Mouse (Mus musculus) liver, postnatal 0 days (tissue): ENCODE measurements at regions not wholly inside any gene's neighbourhood (a gene's known extent, or its start where the extent isn't known, plus 50 kb on each side); places are given as distances from the start of the nearest gene placed in this dataset.

Experiments used
- ATAC-seq: fragments of 200-750 bp; cut with Nextera tagmentation; 2 replicates; pipeline ENCODE4 v1.8.0; 2017; ENCODE audit warnings: mild to moderate bottlenecking, moderate library complexity
- DNase-seq: peaks from one replicate; pipeline ENCODE4 v3.0.0-alpha.2; 2016
- H3K27ac ChIP-seq: fragments of 300-500 bp; sonication (generic); 2 replicates; pipeline ENCODE4 v1.5.1; 2014; ENCODE audit warnings: antibody characterized with exemption, moderate library complexity, mild to moderate bottlenecking, low read depth
- H3K27me3 ChIP-seq: fragments of 300-500 bp; sonication (generic); 2 replicates; pipeline ENCODE4 v1.6.1; 2014; ENCODE audit warnings: low read length, control low read depth, mixed read lengths; ENCODE audit not compliant: insufficient read depth
- H3K36me3 ChIP-seq: fragments of 300-500 bp; sonication (generic); replicated peaks from 2 replicates; pipeline ENCODE4 v1.6.1; 2014; ENCODE audit warnings: mild to moderate bottlenecking, control low read depth, low read length, moderate library complexity, mixed read lengths; ENCODE audit not compliant: insufficient read depth
- H3K4me1 ChIP-seq: fragments of 300-500 bp; sonication (generic); 2 replicates; pipeline ENCODE4 v1.6.1; 2014; ENCODE audit warnings: antibody characterized with exemption, mild to moderate bottlenecking, control low read depth; ENCODE audit not compliant: insufficient read depth
- H3K4me2 ChIP-seq: fragments of 300-500 bp; sonication (generic); 2 replicates; pipeline ENCODE4 v1.6.1; 2014; ENCODE audit warnings: low read depth, mild to moderate bottlenecking, low read length, moderate library complexity, mixed read lengths
- H3K4me3 ChIP-seq: fragments of 300-500 bp; sonication (generic); 2 replicates; pipeline ENCODE4 v1.5.1; 2014; ENCODE audit warnings: low read depth, low read length
- H3K9ac ChIP-seq: fragments of 300-500 bp; sonication (generic); replicated peaks from 2 replicates; pipeline ENCODE4 v1.6.1; 2014; ENCODE audit warnings: mild to moderate bottlenecking, moderate library complexity
- H3K9me3 ChIP-seq: fragments of 300-500 bp; sonication (generic); 2 replicates; pipeline ENCODE4 v1.6.1; 2016; ENCODE audit warnings: mild to moderate bottlenecking, control low read depth, low read length, mixed read lengths
- CTCF ChIP-seq: sonication (generic); IDR thresholded peaks from 2 replicates; pipeline ENCODE4 v1.5.1; 2016; ENCODE audit warnings: antibody characterized with exemption, low read depth
- EP300 ChIP-seq: IDR thresholded peaks from 2 replicates; pipeline ENCODE4 v1.6.1; 2016; ENCODE audit warnings: antibody characterized with exemption, low read depth, mild to moderate bottlenecking
- WGBS: fragments of 180-500 bp; shearing (Covaris S2); extraction: QIAGEN DNeasy Blood & Tissue Kit; methylation state at CpG from one replicate; pipeline ENCODE4 v1.1.7; 2014; ENCODE audit not compliant: insufficient replicate concordance; 5-methylcytosine and 5-hydroxymethylcytosine counted together

GRCm38 (mm10) chr5:47322511-47323167 is 660.3 kb upstream of the Slit2 start:
- DNase-seq (no peak), ATAC-seq (no peak)
- TF ChIP-seq CTCF (no peak), EP300 (no peak)
- 56% methylated on average over 2 of the region's 2 CpGs for WGBS
- Histone ChIP-seq H3K27me3 (no peaks in the 10 kb centered on the region), H3K9ac (no peak overlapping the region), H3K9me3 (no peaks in the 10 kb centered on the region), H3K4me2 (no peak overlapping the region), H3K36me3 (no peaks in the 10 kb centered on the region), H3K4me1 (no peaks in the 10 kb centered on the region), H3K4me3 (no peak overlapping the region), H3K27ac (no peak overlapping the region)

- 60% methylated on average over 3 of the region's 3 CpGs for WGBS
- ATAC-seq: no peak
- DNase-seq: no peak
Measured at GRCm38 (mm10) chr5:47334299-47334698, 648.6 kb upstream of the Slit2 start.

DNA sequence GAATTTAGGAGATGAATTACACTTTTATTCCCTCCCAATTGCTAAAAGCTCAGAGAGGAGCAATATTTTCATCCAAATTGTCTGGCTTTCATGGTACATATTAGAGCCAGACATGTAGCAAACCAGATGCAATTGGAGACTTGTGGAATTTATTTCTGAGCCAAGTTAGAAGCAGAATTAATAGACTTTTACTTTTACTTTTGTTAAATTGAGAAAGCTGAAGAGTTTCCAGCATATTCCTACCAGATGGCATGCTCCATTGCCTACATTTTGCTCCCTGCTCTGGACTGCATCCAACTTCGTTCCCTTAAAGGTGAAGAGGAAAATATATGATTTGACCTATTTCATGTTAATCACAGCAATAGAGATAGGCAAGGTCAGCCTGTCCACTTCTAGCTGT is 646.4 kb upstream of the Slit2 start:
- 58% methylated on average over 1 of the region's 1 CpGs for WGBS
- no peaks in the 10 kb centered on the region for H3K9me3 ChIP-seq
- DNase-seq (no peak), ATAC-seq (no peak)
- H3K9ac ChIP-seq: no peak overlapping the region
- no peaks in the 10 kb centered on the region for H3K36me3 ChIP-seq
- no peaks in the 10 kb centered on the region for H3K27me3 ChIP-seq
- no peak overlapping the region for H3K4me3 ChIP-seq
- no peaks in the 10 kb centered on the region for H3K4me1 ChIP-seq
- no peak for TF ChIP-seq EP300
- TF ChIP-seq CTCF: no peak
- no peak overlapping the region for H3K27ac ChIP-seq
- no peak overlapping the region for H3K4me2 ChIP-seq

More at GRCm38 (mm10) chr5:47334299-47334698, 648.6 kb upstream of the Slit2 start:
- Histone ChIP-seq H3K36me3 (no peaks in the 10 kb centered on the region), H3K9me3 (no peaks in the 10 kb centered on the region), H3K4me1 (no peaks in the 10 kb centered on the region), H3K27me3 (no peaks in the 10 kb centered on the region), H3K9ac (no peak overlapping the region), H3K4me3 (no peak overlapping the region), H3K4me2 (no peak overlapping the region), H3K27ac (no peak overlapping the region)
- no peak for TF ChIP-seq EP300
- TF ChIP-seq CTCF: no peak

- H3K4me2 ChIP-seq: no peak overlapping the region
- H3K36me3 ChIP-seq: no peaks in the 10 kb centered on the region
- ATAC-seq (no peak), DNase-seq (no peak)
- no peak overlapping the region for H3K4me3 ChIP-seq
- no peaks in the 10 kb centered on the region for H3K4me1 ChIP-seq
- H3K27ac ChIP-seq: no peak overlapping the region
- 77% methylated on average over 6 of the region's 6 CpGs for WGBS
- H3K9ac ChIP-seq: no peak overlapping the region
- no peak for TF ChIP-seq CTCF
- no peak for TF ChIP-seq EP300
- no peaks in the 10 kb centered on the region for H3K9me3 ChIP-seq
- no peaks in the 10 kb centered on the region for H3K27me3 ChIP-seq
Measured at GRCm38 (mm10) chr5:47339807-47340206, 643.1 kb upstream of the Slit2 start.

GRCm38 (mm10) chr5:47370184-47370583 is 612.8 kb upstream of the Slit2 start:
- no peak overlapping the region for H3K9ac ChIP-seq
- no peak for ATAC-seq
- no peak overlapping the region for H3K4me3 ChIP-seq
- no peak for DNase-seq
- H3K4me1 ChIP-seq: no peaks in the 10 kb centered on the region
- no peaks in the 10 kb centered on the region for H3K9me3 ChIP-seq
- TF ChIP-seq CTCF (no peak), EP300 (no peak)
- no peaks in the 10 kb centered on the region for H3K36me3 ChIP-seq
- H3K4me2 ChIP-seq: no peak overlapping the region
- no peak overlapping the region for H3K27ac ChIP-seq
- no peaks in the 10 kb centered on the region for H3K27me3 ChIP-seq
- 74% methylated on average over 4 of the region's 4 CpGs for WGBS

DNA sequence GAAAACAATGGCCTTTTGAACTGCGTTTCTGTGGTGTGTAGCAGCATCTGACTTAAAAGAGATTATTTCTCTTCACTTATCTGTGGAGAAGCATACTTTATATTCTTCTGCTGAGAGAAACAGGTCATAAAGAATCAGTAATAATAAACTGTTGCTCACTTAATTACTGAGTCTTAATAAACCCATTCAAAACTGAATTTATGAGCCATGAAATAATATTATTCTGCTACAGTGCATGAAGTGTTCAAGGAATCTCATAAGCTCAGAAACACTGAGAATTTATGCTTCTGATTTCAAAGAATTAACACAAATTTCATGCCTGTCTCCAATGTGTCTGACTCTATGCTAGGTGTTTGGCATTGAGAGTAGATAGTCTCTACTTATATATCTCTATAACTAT is 597.0 kb upstream of the Slit2 start:
- Histone ChIP-seq H3K27me3 (no peaks in the 10 kb centered on the region), H3K4me3 (no peak overlapping the region), H3K9ac (no peak overlapping the region), H3K27ac (no peak overlapping the region), H3K9me3 (no peaks in the 10 kb centered on the region), H3K4me2 (no peak overlapping the region), H3K36me3 (no peaks in the 10 kb centered on the region), H3K4me1 (no peaks in the 10 kb centered on the region)
- WGBS: 65% methylated on average over 1 of the region's 1 CpGs
- no peak for DNase-seq
- ATAC-seq: no peak
- no peak for TF ChIP-seq EP300
- TF ChIP-seq CTCF: no peak
